Mouse (Mus musculus) spleen, adult 2 months (tissue): Measurements from ENCODE around the gene Prkcb.

ENCODE experiments used
- CTCF ChIP-seq: fragments of 200-500 bp; IDR thresholded peaks from 2 replicates; pipeline ENCODE4 v1.5.1; 2011; ENCODE audit warnings: mild to moderate bottlenecking, inconsistent platforms; ENCODE audit not compliant: insufficient read depth, insufficient read length, insufficient replicate concordance; ENCODE audit errors: extremely low read depth
- POLR2A ChIP-seq: fragments of 200-500 bp; IDR thresholded peaks from 2 replicates; pipeline ENCODE4 v1.6.1; 2011; ENCODE audit warnings: low read depth, low read length, inconsistent platforms

DNA sequence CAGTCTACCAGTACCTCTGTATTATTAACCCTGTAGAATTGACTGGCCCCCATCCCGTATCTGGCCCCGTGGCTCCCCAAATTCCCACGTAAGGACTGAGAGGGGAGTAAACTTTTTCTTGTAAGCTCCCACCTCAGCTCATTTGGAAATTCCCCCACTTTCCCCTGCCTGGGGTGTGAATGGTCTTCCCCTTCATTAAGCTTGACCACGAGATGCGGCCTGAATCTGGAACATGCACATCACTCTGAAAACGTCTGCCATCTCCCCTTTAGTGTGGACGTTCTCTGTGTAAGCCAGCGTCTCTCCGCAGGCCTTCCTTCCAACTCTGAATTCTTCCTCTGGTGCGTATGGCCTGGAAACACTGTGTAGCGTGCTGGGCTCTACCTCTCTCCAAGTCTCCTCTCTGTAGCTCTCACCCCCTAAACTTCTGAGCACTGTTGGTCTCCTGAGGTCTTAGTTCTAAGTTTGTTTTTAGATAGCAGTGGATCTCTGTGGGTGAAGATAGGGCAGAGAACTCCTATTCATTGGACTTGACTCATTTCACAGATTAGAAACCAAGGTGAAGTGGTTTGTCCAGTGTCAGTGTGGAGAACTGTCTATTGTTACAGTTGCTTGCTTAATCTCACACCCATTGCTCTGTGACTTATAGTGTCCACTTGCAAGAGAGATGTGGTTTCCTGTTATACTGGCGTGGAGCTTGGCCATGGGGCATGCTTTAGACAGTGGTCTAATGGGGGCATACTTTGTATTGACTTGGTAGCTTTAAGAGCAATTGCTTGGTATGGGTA, 25.3 kb downstream of the Prkcb start:
- TF ChIP-seq POLR2A (no peak), CTCF (no peak)
